Mouse (Mus musculus) adrenal gland (tissue): ENCODE measurements around the gene Stxbp5.
"Not testable (repeated sequence)": the region's sequence is repeated elsewhere in the genome, so short reads cannot be mapped to it uniquely, and the experiment has no call there.

Source experiments
- intact Hi-C: fragments of 180-260 bp; cut with DNase I; formaldehyde crosslinking; loops from one replicate; pipeline ENCODE4 v1.15.1; 2025
- long read RNA-seq, 2 experiments: library from polyadenylated mRNA; unstranded; transcript quantifications; one replicate each; pipeline ENCODE4 v2.0.0; 2020; ENCODE audit warnings: borderline replicate concordance in 1 of 2; ENCODE audit not compliant: insufficient replicate concordance in 1 of 2

Stxbp5 gene
- long read RNA-seq, experiment 1, partial matches to known transcripts: 2 of 4 reads
- long read RNA-seq, experiment 1, other reads (novel, unspliced or antisense): 2 of 4 reads
- long read RNA-seq, experiment 2, partial matches to known transcripts: 1 of 2 reads
- long read RNA-seq, experiment 2, other reads (novel, unspliced or antisense): 1 of 2 reads

- intact Hi-C loops: no loop called here
Measured at GRCm38 (mm10) chr10:9901071-9901696, at the start of gene Stxbp5. Stxbp5 (minus strand) TSS chr10:9901079.

GRCm38 (mm10) chr10:9912395-9912794 is 11.5 kb upstream of the Stxbp5 start:
- intact Hi-C loops: no loop called here

GRCm38 (mm10) chr10:9907919-9908502 is 7.1 kb upstream of the Stxbp5 start:
- intact Hi-C loops: no loop called here

- intact Hi-C loops: no loop called here
Measured at GRCm38 (mm10) chr10:9907519-9907918, 6.6 kb upstream of the Stxbp5 start.

- intact Hi-C loops: no loop called here
Measured at GRCm38 (mm10) chr10:9906185-9906584, 5.3 kb upstream of the Stxbp5 start.

GRCm38 (mm10) chr10:9901697-9902239 is 889 bp upstream of the Stxbp5 start:
- intact Hi-C loops: no loop called here

- intact Hi-C loops: no loop called here
Measured at GRCm38 (mm10) chr10:9900315-9901070, 386 bp downstream of the Stxbp5 start.

GRCm38 (mm10) chr10:9899816-9900215 is 1.1 kb downstream of the Stxbp5 start:
- intact Hi-C loops: no loop called here

GRCm38 (mm10) chr10:9899086-9899485 is 1.8 kb downstream of the Stxbp5 start:
- intact Hi-C loops: no loop called here

GRCm38 (mm10) chr10:9897852-9898251 is 3.0 kb downstream of the Stxbp5 start:
- intact Hi-C loops: no loop called here

- intact Hi-C loops: no loop called here
Measured at GRCm38 (mm10) chr10:9893562-9893961, 7.3 kb downstream of the Stxbp5 start.

- intact Hi-C loops: no loop called here
Measured at GRCm38 (mm10) chr10:9889651-9890050, 11.2 kb downstream of the Stxbp5 start.

- intact Hi-C loops: no loop called here
Measured at GRCm38 (mm10) chr10:9888655-9889054, 12.2 kb downstream of the Stxbp5 start.

GRCm38 (mm10) chr10:9881781-9882320 is 19.0 kb downstream of the Stxbp5 start:
- intact Hi-C loops: not testable (repeated sequence)

- intact Hi-C loops: no loop called here
Measured at GRCm38 (mm10) chr10:9880070-9880728, 20.7 kb downstream of the Stxbp5 start.

- intact Hi-C loops: no loop called here
Measured at GRCm38 (mm10) chr10:9878821-9879489, 21.9 kb downstream of the Stxbp5 start.

GRCm38 (mm10) chr10:9875905-9876304 is 25.0 kb downstream of the Stxbp5 start:
- intact Hi-C loops: no loop called here

GRCm38 (mm10) chr10:9872143-9872542 is 28.7 kb downstream of the Stxbp5 start:
- intact Hi-C loops: no loop called here

- intact Hi-C loops: no loop called here
Measured at GRCm38 (mm10) chr10:9866793-9867579, 33.9 kb downstream of the Stxbp5 start.

GRCm38 (mm10) chr10:9860022-9860421 is 40.9 kb downstream of the Stxbp5 start:
- intact Hi-C loops: no loop called here
